Mouse (Mus musculus) olfactory bulb, adult 2 months (tissue): Measurements from ENCODE around the gene Glis3. TPM values are rescaled to one million over a fixed set of nuclear protein-coding genes. Genes with fewer than 3 reads are reported as not detected.

Source experiments
- H3K27ac ChIP-seq: fragments of 200-500 bp; 2 replicates; pipeline ENCODE4 v1.5.1; 2012; ENCODE audit warnings: low read depth, low read length; ENCODE audit not compliant: insufficient read depth
- H3K4me1 ChIP-seq: fragments of 200-500 bp; 2 replicates; pipeline ENCODE4 v1.6.1; 2012; ENCODE audit warnings: low read length; ENCODE audit not compliant: control insufficient read depth, insufficient read depth
- H3K4me3 ChIP-seq: fragments of 200-500 bp; 2 replicates; pipeline ENCODE4 v1.5.1; 2012; ENCODE audit warnings: mild to moderate bottlenecking, low read depth, low read length, moderate library complexity; ENCODE audit not compliant: insufficient read depth
- CTCF ChIP-seq: fragments of 200-500 bp; IDR thresholded peaks from 2 replicates; pipeline ENCODE4 v1.5.1; 2012; ENCODE audit warnings: low read depth, mild to moderate bottlenecking, low read length, moderate library complexity; ENCODE audit not compliant: insufficient read depth
- POLR2A ChIP-seq: fragments of 200-500 bp; IDR thresholded peaks from 2 replicates; pipeline ENCODE4 v1.6.1; 2012; ENCODE audit warnings: mild to moderate bottlenecking, low read depth, low read length, moderate library complexity; ENCODE audit not compliant: insufficient read depth
- WGBS: fragments of 180-500 bp; shearing (Covaris S2); methylation state at CpG from one replicate; pipeline ENCODE4 v1.1.7; 2018; 5-methylcytosine and 5-hydroxymethylcytosine counted together
- polyA plus RNA-seq: library from polyadenylated mRNA; stranded (reverse); fragments of >200 nt; gene quantifications from 2 replicates; pipeline ENCODE4 v1.2.4, GENCODE M21; 2012; ENCODE audit warnings: low replicate concordance; ENCODE audit not compliant: missing spikeins, insufficient read depth, insufficient read length

The Glis3 gene
- polyA plus RNA-seq, 1 experiment, result not detected

GRCm38 (mm10) chr19:28559836-28560235 is 120.0 kb downstream of the Glis3 start:
- no peak overlapping the region for H3K27ac ChIP-seq
- WGBS, result 88% methylated on average over 7 of the region's 7 CpGs
- no peak overlapping the region for H3K4me3 ChIP-seq
- H3K4me1 ChIP-seq, result peaks cover 11% of the 10 kb centered on the region; the same call in 1 of the 2 replicates
- TF ChIP-seq POLR2A (no peak), CTCF (no peak)

GRCm38 (mm10) chr19:28559400-28559799 is 120.5 kb downstream of the Glis3 start:
- 92% methylated on average over 10 of the region's 10 CpGs for WGBS

GRCm38 (mm10) chr19:28558661-28559060 is 121.2 kb downstream of the Glis3 start:
- peaks cover 11% of the 10 kb centered on the region; the same call in 1 of the 2 replicates for H3K4me1 ChIP-seq
- WGBS, result 82% methylated on average over 8 of the region's 8 CpGs
- no peak for TF ChIP-seq CTCF
- TF ChIP-seq POLR2A, result no peak

More at GRCm38 (mm10) chr19:28559400-28559799, 120.5 kb downstream of the Glis3 start:
- Histone ChIP-seq H3K4me1 (peaks cover 11% of the 10 kb centered on the region; the same call in 1 of the 2 replicates), H3K27ac (no peak overlapping the region), H3K4me3 (no peak overlapping the region)
- TF ChIP-seq CTCF (no peak), POLR2A (no peak)

GRCm38 (mm10) chr19:28557559-28558328 is 122.1 kb downstream of the Glis3 start:
- TF ChIP-seq CTCF (no peak), POLR2A (no peak)
- H3K4me3 ChIP-seq, result no peak overlapping the region
- WGBS, result 70% methylated on average over 5 of the region's 5 CpGs
- no peak overlapping the region for H3K27ac ChIP-seq
- H3K4me1 ChIP-seq, result peaks cover 11% of the 10 kb centered on the region; the same call in 1 of the 2 replicates

More at GRCm38 (mm10) chr19:28558661-28559060, 121.2 kb downstream of the Glis3 start:
- Histone ChIP-seq H3K4me3 (no peak overlapping the region), H3K27ac (no peak overlapping the region)

- 0 out of 2 replicates have a peak, but pooled peaks cover 3% of the 10 kb centered on the region for H3K4me1 ChIP-seq
- no peak overlapping the region for H3K27ac ChIP-seq
- WGBS, result 89% methylated on average over 6 of the region's 6 CpGs
- H3K4me3 ChIP-seq, result no peak overlapping the region
- TF ChIP-seq CTCF (no peak), POLR2A (no peak)
These were observed 124.5 kb downstream of the Glis3 start for GRCm38 (mm10) chr19:28555181-28555929.

- Histone ChIP-seq H3K27ac (no peak overlapping the region), H3K4me3 (no peak overlapping the region), H3K4me1 (no peaks in the 10 kb centered on the region)
- WGBS, result 79% methylated on average over 8 of the region's 8 CpGs
- TF ChIP-seq CTCF (no peak), POLR2A (no peak)
These were observed 129.3 kb downstream of the Glis3 start for GRCm38 (mm10) chr19:28550611-28551010.

GRCm38 (mm10) chr19:28546933-28547332 is 132.9 kb downstream of the Glis3 start:
- Histone ChIP-seq H3K27ac (no peak overlapping the region), H3K4me1 (peaks cover 2% of the 10 kb centered on the region; the same call in 1 of the 2 replicates), H3K4me3 (no peak overlapping the region)
- 96% methylated on average over 3 of the region's 3 CpGs for WGBS
- no peak for TF ChIP-seq POLR2A
- TF ChIP-seq CTCF, result no peak

- WGBS, result 86% methylated on average over 1 of the region's 1 CpGs
- Histone ChIP-seq H3K4me1 (peaks cover 2% of the 10 kb centered on the region; the same call in 1 of the 2 replicates), H3K4me3 (no peak overlapping the region), H3K27ac (no peak overlapping the region)
- no peak for TF ChIP-seq POLR2A
- no peak for TF ChIP-seq CTCF
These were observed 134.4 kb downstream of the Glis3 start for GRCm38 (mm10) chr19:28545493-28545892.

GRCm38 (mm10) chr19:28538813-28539212 is 141.1 kb downstream of the Glis3 start:
- Histone ChIP-seq H3K4me1 (no peaks in the 10 kb centered on the region), H3K4me3 (no peak overlapping the region), H3K27ac (no peak overlapping the region)
- WGBS, result 62% methylated on average over 9 of the region's 9 CpGs
- no peak for TF ChIP-seq CTCF
